Mouse (Mus musculus) cortical plate, adult 2 months (tissue): Measurements from ENCODE around the gene Tdg. TPM values are rescaled to one million over a fixed set of nuclear protein-coding genes. Genes with fewer than 3 reads are reported as not detected.
A peak's percentile ranks its signal among the peaks of the same experiment; 100 is the strongest.

Source experiments
- H3K27ac ChIP-seq: fragments of 200-500 bp; 2 replicates; pipeline ENCODE4 v1.5.1; 2012; ENCODE audit warnings: low read length, control low read depth, inconsistent platforms; ENCODE audit not compliant: insufficient read depth
- H3K4me1 ChIP-seq: fragments of 200-500 bp; 2 replicates; pipeline ENCODE4 v1.6.1; 2011; ENCODE audit warnings: low read length; ENCODE audit not compliant: control insufficient read depth, insufficient read depth
- H3K4me3 ChIP-seq: fragments of 200-500 bp; 2 replicates; pipeline ENCODE4 v1.5.1; 2011; ENCODE audit warnings: mild to moderate bottlenecking, low read length, control low read depth; ENCODE audit not compliant: insufficient read depth
- CTCF ChIP-seq: fragments of 200-500 bp; IDR thresholded peaks from 2 replicates; pipeline ENCODE4 v1.5.1; 2011; ENCODE audit warnings: mild to moderate bottlenecking, control low read depth, low read length; ENCODE audit not compliant: insufficient read depth; ENCODE audit errors: extremely low read depth
- POLR2A ChIP-seq: fragments of 200-500 bp; IDR thresholded peaks from 2 replicates; pipeline ENCODE4 v1.6.1; 2011; ENCODE audit warnings: mild to moderate bottlenecking, low read length, control low read depth; ENCODE audit not compliant: insufficient read depth; ENCODE audit errors: extremely low read depth
- polyA plus RNA-seq: library from polyadenylated mRNA; depleted of rRNA; stranded (reverse); fragments of >200 nt; gene quantifications from 2 replicates; pipeline ENCODE4 v1.2.3, GENCODE M21; 2012

Gene Tdg
- polyA plus RNA-seq, 1 experiment: 54.7 TPM

- no peak overlapping the region for H3K4me3 ChIP-seq
- H3K4me1 ChIP-seq: no peaks in the 10 kb centered on the region
- TF ChIP-seq POLR2A (0 out of 2 replicates have a peak, but pooled peaks have one; percentile 8), CTCF (no peak)
- H3K27ac ChIP-seq: peak overlapping the region; percentile 52
Observed at GRCm38 (mm10) chr10:82661820-82662219, 32.2 kb downstream of the Tdg start.

GRCm38 (mm10) chr10:82662267-82662990 is 32.8 kb downstream of the Tdg start:
- H3K4me3 ChIP-seq: no peak overlapping the region
- H3K27ac ChIP-seq: peak overlapping the region; percentile 51
- no peaks in the 10 kb centered on the region for H3K4me1 ChIP-seq
- TF ChIP-seq POLR2A: 0 out of 2 replicates have a peak, but pooled peaks have one; percentile 9
- no peak for TF ChIP-seq CTCF

GRCm38 (mm10) chr10:82663289-82663688 is 33.7 kb downstream of the Tdg start:
- peak overlapping the region; percentile 42 for H3K27ac ChIP-seq
- no peaks in the 10 kb centered on the region for H3K4me1 ChIP-seq
- no peak for TF ChIP-seq CTCF
- no peak for TF ChIP-seq POLR2A
- H3K4me3 ChIP-seq: no peak overlapping the region

GRCm38 (mm10) chr10:82665951-82666350 is 36.3 kb downstream of the Tdg start:
- TF ChIP-seq CTCF (no peak), POLR2A (no peak)
- H3K4me3 ChIP-seq: no peak overlapping the region
- H3K27ac ChIP-seq: no peak overlapping the region
- H3K4me1 ChIP-seq: no peaks in the 10 kb centered on the region

GRCm38 (mm10) chr10:82666436-82667234 is 37.0 kb downstream of the Tdg start:
- Histone ChIP-seq H3K4me3 (peak overlapping the region; percentile 1; the same call in 1 of the 2 replicates), H3K4me1 (no peaks in the 10 kb centered on the region), H3K27ac (no peak overlapping the region)
- TF ChIP-seq CTCF: peak; percentile 83
- TF ChIP-seq POLR2A: no peak

- no peak overlapping the region for H3K27ac ChIP-seq
- H3K4me1 ChIP-seq: no peaks in the 10 kb centered on the region
- TF ChIP-seq CTCF (no peak), POLR2A (no peak)
- H3K4me3 ChIP-seq: no peak overlapping the region
Observed at GRCm38 (mm10) chr10:82670205-82670604, 40.6 kb downstream of the Tdg start.

- Histone ChIP-seq H3K4me3 (no peak overlapping the region), H3K4me1 (peaks cover 3% of the 10 kb centered on the region; the same call in 1 of the 2 replicates), H3K27ac (no peak overlapping the region)
- TF ChIP-seq CTCF (no peak), POLR2A (no peak)
Observed at GRCm38 (mm10) chr10:82676949-82677348, 47.3 kb downstream of the Tdg start.

GRCm38 (mm10) chr10:82680769-82681168 is 51.1 kb downstream of the Tdg start:
- TF ChIP-seq POLR2A: no peak
- no peak for TF ChIP-seq CTCF
- peaks cover 3% of the 10 kb centered on the region; the same call in 1 of the 2 replicates for H3K4me1 ChIP-seq
- peak overlapping the region; percentile 78; the same call in 1 of the 2 replicates for H3K27ac ChIP-seq
- no peak overlapping the region for H3K4me3 ChIP-seq

GRCm38 (mm10) chr10:82681639-82682038 is 52.0 kb downstream of the Tdg start:
- H3K27ac ChIP-seq: peak overlapping the region; percentile 78
- TF ChIP-seq POLR2A (no peak), CTCF (no peak)

GRCm38 (mm10) chr10:82685440-82685839 is 55.8 kb downstream of the Tdg start:
- Histone ChIP-seq H3K4me3 (no peak overlapping the region), H3K4me1 (peaks cover 3% of the 10 kb centered on the region; the same call in 1 of the 2 replicates), H3K27ac (no peak overlapping the region)
- TF ChIP-seq CTCF (no peak), POLR2A (no peak)

More at GRCm38 (mm10) chr10:82681639-82682038, 52.0 kb downstream of the Tdg start:
- Histone ChIP-seq H3K4me1 (peaks cover 3% of the 10 kb centered on the region; the same call in 1 of the 2 replicates), H3K4me3 (no peak overlapping the region)

GRCm38 (mm10) chr10:82689681-82690211 is 60.1 kb downstream of the Tdg start:
- peak overlapping the region; percentile 68; the same call in 1 of the 2 replicates for H3K27ac ChIP-seq

More at GRCm38 (mm10) chr10:82689681-82690211, 60.1 kb downstream of the Tdg start:
- Histone ChIP-seq H3K4me3 (peak overlapping the region; percentile 19; the same call in 1 of the 2 replicates), H3K4me1 (no peaks in the 10 kb centered on the region)
- TF ChIP-seq CTCF (no peak), POLR2A (no peak)
